Mouse (Mus musculus) liver, embryonic 12.5 days (tissue): Measurements from ENCODE around the gene Rps8. TPM values are rescaled to one million over a fixed set of nuclear protein-coding genes. Genes with fewer than 3 reads are reported as not detected.
A peak's percentile ranks its signal among the peaks of the same experiment; 100 is the strongest.

Experiments
- ATAC-seq: fragments of 200-750 bp; cut with Nextera tagmentation; 2 replicates; pipeline ENCODE4 v1.8.0; 2017; ENCODE audit warnings: moderate number of reproducible peaks, mild to moderate bottlenecking, moderate library complexity
- H3K27ac ChIP-seq: fragments of 300-500 bp; sonication (generic); 2 replicates; pipeline ENCODE4 v1.5.1; 2016; ENCODE audit warnings: mild to moderate bottlenecking
- H3K27me3 ChIP-seq: fragments of 300-500 bp; sonication (generic); replicated peaks from 2 replicates; pipeline ENCODE4 v1.6.1; 2016; ENCODE audit warnings: mild to moderate bottlenecking, moderate library complexity
- H3K36me3 ChIP-seq: fragments of 300-500 bp; sonication (generic); 2 replicates; pipeline ENCODE4 v1.6.1; 2016; ENCODE audit warnings: mild to moderate bottlenecking, moderate library complexity
- H3K4me1 ChIP-seq: fragments of 300-500 bp; sonication (generic); 2 replicates; pipeline ENCODE4 v1.6.1; 2016
- H3K4me2 ChIP-seq: fragments of 300-500 bp; sonication (generic); 2 replicates; pipeline ENCODE4 v1.6.1; 2016; ENCODE audit warnings: mild to moderate bottlenecking, moderate library complexity
- H3K4me3 ChIP-seq: fragments of 300-500 bp; sonication (generic); 2 replicates; pipeline ENCODE4 v1.5.1; 2016; ENCODE audit warnings: mild to moderate bottlenecking, moderate library complexity
- H3K9ac ChIP-seq: fragments of 300-500 bp; sonication (generic); 2 replicates; pipeline ENCODE4 v1.6.1; 2016; ENCODE audit warnings: mild to moderate bottlenecking, moderate library complexity
- H3K9me3 ChIP-seq: fragments of 300-500 bp; sonication (generic); replicated peaks from 2 replicates; pipeline ENCODE4 v1.6.1; 2016; ENCODE audit warnings: mild to moderate bottlenecking, moderate library complexity
- WGBS: fragments of 180-500 bp; shearing (Covaris S2); methylation state at CpG from one replicate; pipeline ENCODE4 v1.1.7; 2016; ENCODE audit not compliant: insufficient replicate concordance; 5-methylcytosine and 5-hydroxymethylcytosine counted together
- polyA plus RNA-seq: library from polyadenylated mRNA; unstranded; fragments of >200 nt; fragmentation: Nextera tagmentation; extraction: Ambion mirVana; gene quantifications from 2 replicates; pipeline ENCODE4 v1.2.1, GENCODE M21; 2016

Gene Rps8
- polyA plus RNA-seq, 1 experiment from 2014 or later = 969 TPM

- H3K9ac ChIP-seq = no peak overlapping the region
- H3K36me3 ChIP-seq = peaks cover 78% of the 10 kb centered on the region
- H3K4me3 ChIP-seq = no peak overlapping the region
- no peaks in the 10 kb centered on the region for H3K27me3 ChIP-seq
- no peak overlapping the region for H3K4me2 ChIP-seq
- H3K9me3 ChIP-seq = no peaks in the 10 kb centered on the region
- H3K27ac ChIP-seq = no peak overlapping the region
- no peak for ATAC-seq
- WGBS = 75% methylated on average over 4 of the region's 4 CpGs
- peaks cover 6% of the 10 kb centered on the region for H3K4me1 ChIP-seq
Measured at GRCm38 (mm10) chr4:117161183-117161582, 5.1 kb upstream of the Rps8 start.

GRCm38 (mm10) chr4:117159666-117160065, 3.6 kb upstream of the Rps8 start:
- no peaks in the 10 kb centered on the region for H3K27me3 ChIP-seq
- no peak overlapping the region for H3K4me3 ChIP-seq
- H3K9me3 ChIP-seq = no peaks in the 10 kb centered on the region
- peaks cover 11% of the 10 kb centered on the region for H3K4me1 ChIP-seq
- H3K27ac ChIP-seq = no peak overlapping the region
- 87% methylated on average over 10 of the region's 10 CpGs for WGBS
- H3K4me2 ChIP-seq = no peak overlapping the region
- ATAC-seq = no peak
- H3K9ac ChIP-seq = no peak overlapping the region
- peaks cover 70% of the 10 kb centered on the region for H3K36me3 ChIP-seq

DNA sequence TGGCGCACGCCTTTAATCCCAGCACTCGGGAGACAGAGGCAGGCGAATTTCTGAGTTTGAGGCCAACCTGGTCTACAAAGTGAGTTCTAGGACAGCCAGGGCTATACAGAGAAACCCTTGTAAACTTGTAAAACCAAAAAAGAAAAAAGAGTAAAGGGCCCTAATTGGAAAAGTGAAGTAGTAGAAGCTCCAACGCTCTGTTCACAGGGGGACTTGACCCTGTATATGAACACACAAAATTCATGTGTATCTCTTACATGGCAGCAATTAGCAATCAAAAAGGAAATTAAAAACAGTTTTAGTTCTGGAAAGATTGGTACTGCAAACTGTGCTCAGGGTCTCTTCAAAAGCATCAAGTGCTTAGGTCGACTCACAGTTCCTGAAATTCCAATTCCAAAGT, 329 bp upstream of the Rps8 start:
- Histone ChIP-seq H3K27ac (peak overlapping the region; percentile 87), H3K4me2 (peak overlapping the region; percentile 77), H3K9ac (peak overlapping the region; percentile 97), H3K36me3 (peaks cover 69% of the 10 kb centered on the region), H3K9me3 (no peaks in the 10 kb centered on the region), H3K27me3 (no peaks in the 10 kb centered on the region), H3K4me1 (peaks cover 40% of the 10 kb centered on the region), H3K4me3 (peak overlapping the region; percentile 89)
- no peak for ATAC-seq
- WGBS = 18% methylated on average over 6 of the region's 6 CpGs

- Histone ChIP-seq H3K4me2 (peak overlapping the region; percentile 77), H3K9ac (peak overlapping the region; percentile 97), H3K27me3 (no peaks in the 10 kb centered on the region), H3K36me3 (peaks cover 69% of the 10 kb centered on the region), H3K27ac (peak overlapping the region; percentile 87), H3K4me1 (peaks cover 42% of the 10 kb centered on the region), H3K9me3 (no peaks in the 10 kb centered on the region), H3K4me3 (peak overlapping the region; percentile 89)
- WGBS = under 1% methylated on average over 44 of the region's 44 CpGs
- ATAC-seq = peak; percentile 20; the same call in 1 of the 2 replicates
Measured at GRCm38 (mm10) chr4:117155020-117155791, 837 bp downstream of the Rps8 start.

GRCm38 (mm10) chr4:117152714-117153113, 3.3 kb downstream of the Rps8 start:
- Histone ChIP-seq H3K9ac (peak overlapping the region; percentile 97), H3K36me3 (peaks cover 72% of the 10 kb centered on the region)
- ATAC-seq = no peak

DNA sequence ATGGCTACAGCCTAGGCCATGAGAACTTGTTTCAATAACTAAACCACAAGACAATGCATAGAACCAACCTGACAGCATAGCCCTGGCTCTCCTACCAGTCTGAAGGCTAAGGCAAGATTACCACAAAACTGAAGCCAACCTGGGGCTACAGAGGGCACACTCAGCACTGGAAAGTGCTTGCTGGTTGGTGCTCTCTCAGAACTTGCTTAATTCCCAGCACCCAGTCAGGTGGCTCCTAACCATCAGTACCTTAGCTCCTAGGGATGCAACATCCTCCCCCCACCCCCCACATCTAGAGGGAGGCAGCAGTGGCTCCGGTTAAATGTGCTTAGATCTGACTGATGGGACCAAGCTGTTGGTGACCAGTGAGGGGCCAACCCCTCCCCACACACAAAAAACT, 4.6 kb downstream of the Rps8 start:
- no peak for ATAC-seq
- H3K27ac ChIP-seq = peak overlapping the region; percentile 64

More at GRCm38 (mm10) chr4:117152714-117153113, 3.3 kb downstream of the Rps8 start:
- 53% methylated on average over 5 of the region's 5 CpGs for WGBS
- peak overlapping the region; percentile 77 for H3K4me2 ChIP-seq
- H3K4me1 ChIP-seq = peaks cover 42% of the 10 kb centered on the region
- peak overlapping the region; percentile 89; the same call in 1 of the 2 replicates for H3K4me3 ChIP-seq
- H3K9me3 ChIP-seq = no peaks in the 10 kb centered on the region
- H3K27ac ChIP-seq = peak overlapping the region; percentile 87
- H3K27me3 ChIP-seq = no peaks in the 10 kb centered on the region

DNA sequence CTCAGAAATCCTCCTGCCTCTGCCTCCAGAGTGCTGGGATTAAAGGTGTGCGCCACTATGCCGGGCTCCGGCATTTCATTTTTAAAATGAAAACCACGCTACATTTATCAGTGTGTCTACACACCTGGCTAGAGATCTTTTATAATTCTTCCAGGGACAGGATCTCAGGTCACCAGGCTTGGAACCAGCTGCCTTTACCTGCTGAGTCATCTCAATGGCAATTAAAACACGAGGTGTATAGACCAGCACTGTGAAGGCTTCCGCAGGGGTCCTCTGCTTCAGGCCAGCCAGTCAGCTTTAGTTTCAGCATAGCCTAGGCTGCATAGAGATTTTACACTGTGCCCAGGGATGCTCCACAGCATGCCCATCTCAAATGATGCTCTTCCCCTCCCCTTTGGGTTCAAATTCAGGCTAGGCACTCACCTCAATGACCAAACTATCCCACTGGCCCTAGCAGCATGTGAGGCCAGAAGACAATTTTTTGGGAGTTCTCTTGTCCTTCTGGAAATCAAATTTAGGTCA, 5.8 kb downstream of the Rps8 start:
- Histone ChIP-seq H3K4me1 (peaks cover 40% of the 10 kb centered on the region), H3K27me3 (0 out of 2 replicates have a peak, but pooled peaks cover 2% of the 10 kb centered on the region), H3K4me3 (no peak overlapping the region), H3K9ac (no peak overlapping the region), H3K36me3 (peaks cover 71% of the 10 kb centered on the region), H3K4me2 (no peak overlapping the region), H3K9me3 (no peaks in the 10 kb centered on the region), H3K27ac (peak overlapping the region; percentile 33)
- 0 out of 2 replicates have a peak, but pooled peaks have one; percentile 6 for ATAC-seq
- whole genome bisulfite sequencing = 75% methylated on average over 6 of the region's 6 CpGs

More for the DNA sequence above, 4.6 kb downstream of the Rps8 start:
- no peak overlapping the region for H3K9ac ChIP-seq
- H3K4me2 ChIP-seq = no peak overlapping the region
- H3K4me1 ChIP-seq = peaks cover 38% of the 10 kb centered on the region
- 59% methylated on average over 1 of the region's 1 CpGs for WGBS
- H3K9me3 ChIP-seq = no peaks in the 10 kb centered on the region
- peaks cover 72% of the 10 kb centered on the region for H3K36me3 ChIP-seq
- no peak overlapping the region for H3K4me3 ChIP-seq
- H3K27me3 ChIP-seq = no peaks in the 10 kb centered on the region

DNA sequence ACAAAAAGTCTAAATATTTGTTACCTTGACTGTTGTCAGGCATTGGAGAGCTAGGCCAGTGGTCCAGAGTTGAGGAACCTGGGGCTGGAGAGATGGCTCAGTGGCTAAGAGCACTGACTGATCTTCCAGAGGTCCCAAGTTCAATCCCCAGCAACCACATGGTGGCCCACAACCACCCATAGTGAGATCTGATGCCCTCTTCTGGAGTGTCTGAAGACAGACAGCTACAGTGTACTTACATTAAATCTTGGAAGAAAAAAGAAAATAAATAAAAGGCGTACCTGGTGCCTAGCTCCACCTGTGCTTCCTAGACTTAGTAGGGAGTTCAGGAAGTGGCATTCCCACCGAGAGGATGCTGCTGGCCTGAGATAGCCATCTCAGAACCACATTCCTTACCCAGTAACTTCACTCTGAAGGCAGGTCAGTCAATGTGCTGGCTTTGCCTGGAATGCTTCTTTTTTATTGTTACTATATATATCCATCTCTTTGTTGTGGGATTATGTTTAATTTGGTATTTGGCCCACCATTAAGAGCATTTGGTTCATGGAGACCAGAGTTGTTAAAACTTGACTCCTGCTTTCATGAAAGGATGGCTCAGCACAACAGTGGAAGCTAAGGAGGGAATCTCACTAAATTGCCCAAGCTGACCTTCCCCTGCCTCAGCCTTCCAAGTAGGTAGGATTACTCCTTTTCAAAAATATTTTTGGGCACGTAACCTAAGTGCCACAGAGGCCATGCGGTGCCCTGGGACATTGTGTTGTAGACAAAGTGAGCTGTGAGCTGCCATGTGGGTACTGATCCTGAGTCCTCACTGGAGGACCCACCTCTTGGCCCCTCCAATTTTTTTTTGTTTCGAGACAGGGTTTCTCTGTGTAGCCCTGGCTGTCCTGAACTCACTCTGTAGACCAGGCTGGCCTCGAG, 6.5 kb downstream of the Rps8 start:
- Histone ChIP-seq H3K36me3 (peaks cover 64% of the 10 kb centered on the region), H3K27ac (peak overlapping the region; percentile 33), H3K27me3 (0 out of 2 replicates have a peak, but pooled peaks cover 3% of the 10 kb centered on the region), H3K4me2 (no peak overlapping the region), H3K9ac (no peak overlapping the region), H3K9me3 (no peaks in the 10 kb centered on the region), H3K4me3 (no peak overlapping the region), H3K4me1 (peaks cover 33% of the 10 kb centered on the region)
- ATAC-seq = no peak
- WGBS = 54% methylated on average over 6 of the region's 6 CpGs

- no peak overlapping the region for H3K4me2 ChIP-seq
- H3K4me1 ChIP-seq = peaks cover 26% of the 10 kb centered on the region
- H3K27ac ChIP-seq = no peak overlapping the region
- 66% methylated on average over 24 of the region's 24 CpGs for WGBS
- no peaks in the 10 kb centered on the region for H3K9me3 ChIP-seq
- ATAC-seq = 0 out of 2 replicates have a peak, but pooled peaks have one; percentile 6
- 0 out of 2 replicates have a peak, but pooled peaks cover 5% of the 10 kb centered on the region for H3K27me3 ChIP-seq
- peaks cover 56% of the 10 kb centered on the region for H3K36me3 ChIP-seq
- no peak overlapping the region for H3K9ac ChIP-seq
- no peak overlapping the region for H3K4me3 ChIP-seq
Measured at GRCm38 (mm10) chr4:117148815-117149214, 7.2 kb downstream of the Rps8 start.

- WGBS = 77% methylated on average over 18 of the region's 18 CpGs
- no peak for ATAC-seq
- H3K4me1 ChIP-seq = peaks cover 19% of the 10 kb centered on the region
- H3K4me2 ChIP-seq = no peak overlapping the region
- H3K27me3 ChIP-seq = 0 out of 2 replicates have a peak, but pooled peaks cover 9% of the 10 kb centered on the region
- H3K4me3 ChIP-seq = no peak overlapping the region
- no peak overlapping the region for H3K9ac ChIP-seq
- no peaks in the 10 kb centered on the region for H3K9me3 ChIP-seq
- peaks cover 50% of the 10 kb centered on the region for H3K36me3 ChIP-seq
- H3K27ac ChIP-seq = no peak overlapping the region
Measured at GRCm38 (mm10) chr4:117148047-117148713, 7.9 kb downstream of the Rps8 start.

- Histone ChIP-seq H3K9ac (no peak overlapping the region), H3K4me3 (no peak overlapping the region), H3K9me3 (no peaks in the 10 kb centered on the region), H3K36me3 (peaks cover 31% of the 10 kb centered on the region), H3K4me2 (no peak overlapping the region), H3K27me3 (peaks cover 29% of the 10 kb centered on the region; the same call in 1 of the 2 replicates), H3K4me1 (peaks cover 4% of the 10 kb centered on the region), H3K27ac (no peak overlapping the region)
- ATAC-seq = peak; percentile 29; the same call in 1 of the 2 replicates
- 36% methylated on average over 15 of the region's 15 CpGs for WGBS
Measured at GRCm38 (mm10) chr4:117146176-117146575, 9.9 kb downstream of the Rps8 start.
